Mouse (Mus musculus): ENCODE measurements at regions not wholly inside any gene's neighbourhood (a gene's known extent, or its start where the extent isn't known, plus 50 kb on each side); places are given as distances from the start of the nearest gene placed in this dataset.

DNA sequence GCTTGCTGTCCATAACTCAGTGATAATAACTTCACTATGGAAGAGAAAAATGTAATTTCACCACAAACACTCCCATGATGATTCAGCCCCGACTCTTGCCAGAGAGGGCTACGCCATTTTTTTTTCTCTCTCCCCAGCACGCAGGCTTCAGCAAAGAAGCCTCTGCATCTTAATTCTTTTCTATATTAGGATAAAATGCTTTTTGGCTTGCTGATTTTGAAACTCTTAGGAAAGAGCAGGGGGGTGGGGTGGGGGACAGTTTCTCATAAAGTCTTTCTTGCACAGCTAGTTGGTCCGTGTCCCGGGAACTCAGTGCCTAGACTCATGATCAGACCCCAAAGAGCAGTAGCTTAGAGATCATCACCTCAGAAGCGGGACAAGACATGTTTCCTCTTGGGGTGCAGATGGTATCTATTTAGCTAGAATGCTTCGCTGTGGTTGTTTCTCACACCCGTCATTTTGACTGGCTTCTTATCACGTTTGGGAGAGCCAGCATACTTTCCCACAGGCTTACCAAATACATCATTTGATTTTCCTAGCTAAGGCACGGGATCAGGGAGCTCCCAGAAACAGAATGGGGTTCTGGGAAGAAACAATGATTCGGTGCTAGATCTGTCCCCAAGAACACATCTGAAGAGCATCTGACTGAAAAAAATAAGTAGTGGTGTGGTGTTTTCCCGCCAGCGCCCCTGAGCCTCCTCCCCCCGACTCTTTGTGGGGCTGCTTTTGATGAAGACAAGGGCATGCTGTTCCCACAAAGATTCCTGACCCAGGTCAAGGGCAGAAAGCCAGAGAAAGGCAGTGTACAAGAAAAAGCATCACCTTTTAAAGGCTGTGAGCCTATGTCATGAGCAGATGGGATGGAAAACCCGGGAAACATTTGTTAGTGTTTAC is 483.6 kb upstream of the Id4 start:
- H3K4me1 ChIP-seq (ENCODE audit: control insufficient read depth, insufficient read depth, low read length): no peaks in the 10 kb centered on the region
- no peak overlapping the region for H3K4me3 ChIP-seq (ENCODE audit: low read depth, low read length)
- DNase-seq (ENCODE audit: low spot score, missing footprints): peak; percentile 82
- no peak overlapping the region for H3K27ac ChIP-seq (ENCODE audit: low read depth, low read length)
- WGBS: 74% methylated on average over 15 of the region's 15 CpGs
- H3K27me3 ChIP-seq (ENCODE audit: control insufficient read depth, insufficient read depth, low read length): no peaks in the 10 kb centered on the region
- H3K4me2 ChIP-seq: no peak overlapping the region
- no peaks in the 10 kb centered on the region for H3K9me3 ChIP-seq (ENCODE audit: control insufficient read depth, low read length)
- H3K9ac ChIP-seq (ENCODE audit: low read length): no peak overlapping the region
- ATAC-seq (ENCODE audit: low FRiP score): no peak
- H3K36me3 ChIP-seq (ENCODE audit: control insufficient read depth, insufficient read depth, low read length): no peaks in the 10 kb centered on the region

DNA sequence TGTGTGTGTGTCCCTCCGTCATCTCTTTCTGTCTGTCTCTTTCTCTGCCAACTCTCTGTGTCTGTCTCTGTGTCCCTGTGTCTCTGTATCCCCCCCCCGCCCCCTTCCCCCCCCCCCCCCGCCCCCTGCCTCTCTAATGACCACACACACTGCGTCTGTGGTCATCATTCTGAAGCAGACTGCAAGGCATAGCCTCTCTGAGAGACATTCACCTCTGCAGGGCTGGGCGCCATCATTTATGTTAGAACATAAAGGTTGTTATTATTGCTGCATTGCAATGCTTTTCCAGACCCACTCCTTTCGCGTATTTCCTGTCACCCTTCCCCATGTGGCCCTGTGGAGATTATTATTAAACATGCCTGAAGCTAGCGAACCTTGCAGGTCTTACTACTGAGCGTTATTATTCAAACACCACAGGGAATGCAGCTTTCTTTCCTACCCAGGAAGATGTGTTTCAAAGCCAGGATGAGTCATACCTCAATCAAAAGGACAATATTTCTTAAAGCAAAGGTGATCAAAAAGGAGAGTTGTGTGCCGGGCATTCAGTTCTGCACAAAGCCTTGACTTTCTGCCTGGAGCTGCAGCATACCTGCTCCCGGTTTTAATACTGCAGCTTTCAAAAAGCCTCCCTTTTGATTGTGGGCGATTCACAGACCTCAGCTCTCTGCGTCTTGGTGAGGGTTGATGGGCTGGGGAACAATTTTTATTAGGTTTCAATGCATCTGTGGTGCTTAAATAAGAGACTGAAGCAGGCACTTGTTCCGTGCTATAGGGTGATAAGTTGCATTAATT is 482.6 kb upstream of the Id4 start:
- Histone ChIP-seq H3K36me3 (ENCODE audit: control insufficient read depth, insufficient read depth, low read length) (no peaks in the 10 kb centered on the region), H3K9me3 (ENCODE audit: control insufficient read depth, low read length) (no peaks in the 10 kb centered on the region), H3K4me2 (no peak overlapping the region), H3K27me3 (ENCODE audit: control insufficient read depth, insufficient read depth, low read length) (no peaks in the 10 kb centered on the region), H3K27ac (ENCODE audit: low read depth, low read length) (no peak overlapping the region), H3K4me3 (ENCODE audit: low read depth, low read length) (no peak overlapping the region), H3K4me1 (ENCODE audit: control insufficient read depth, insufficient read depth, low read length) (no peaks in the 10 kb centered on the region), H3K9ac (ENCODE audit: low read length) (no peak overlapping the region)
- ATAC-seq (ENCODE audit: low FRiP score): no peak
- 71% methylated on average over 11 of the region's 14 CpGs for WGBS
- DNase-seq (ENCODE audit: low spot score, missing footprints): peak; percentile 83

DNA sequence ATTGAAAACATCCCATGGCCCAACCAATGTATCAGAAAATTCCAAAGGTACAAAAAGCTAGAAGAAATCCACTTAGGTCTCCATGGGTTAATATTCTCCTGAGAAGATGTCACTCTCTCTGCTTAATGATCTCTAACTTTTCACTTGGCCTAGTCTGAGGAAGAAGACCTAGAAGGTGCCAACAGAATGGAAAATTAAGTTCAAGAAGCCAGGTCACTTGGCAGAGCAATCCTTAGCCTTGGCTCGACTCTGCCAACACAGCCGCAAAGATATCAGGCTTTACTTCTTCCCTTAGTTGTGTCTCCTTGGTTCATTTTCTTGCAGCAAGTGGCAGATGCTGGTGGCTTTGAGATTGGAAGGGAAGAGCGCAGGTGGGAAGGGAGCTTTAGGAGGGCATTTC is 476.6 kb upstream of the Id4 start:
- no peak overlapping the region for H3K27ac ChIP-seq (ENCODE audit: low read depth, low read length)
- H3K9ac ChIP-seq (ENCODE audit: low read length): no peak overlapping the region
- no peaks in the 10 kb centered on the region for H3K27me3 ChIP-seq (ENCODE audit: control insufficient read depth, insufficient read depth, low read length)
- no peak overlapping the region for H3K4me3 ChIP-seq (ENCODE audit: low read depth, low read length)
- H3K36me3 ChIP-seq (ENCODE audit: control insufficient read depth, insufficient read depth, low read length): no peaks in the 10 kb centered on the region
- WGBS: 95% methylated on average over 3 of the region's 3 CpGs
- no peaks in the 10 kb centered on the region for H3K4me1 ChIP-seq (ENCODE audit: control insufficient read depth, insufficient read depth, low read length)
- ATAC-seq (ENCODE audit: low FRiP score) (no peak), DNase-seq (ENCODE audit: low spot score, missing footprints) (no peak)
- H3K9me3 ChIP-seq (ENCODE audit: control insufficient read depth, low read length): no peaks in the 10 kb centered on the region
- no peak overlapping the region for H3K4me2 ChIP-seq

DNA sequence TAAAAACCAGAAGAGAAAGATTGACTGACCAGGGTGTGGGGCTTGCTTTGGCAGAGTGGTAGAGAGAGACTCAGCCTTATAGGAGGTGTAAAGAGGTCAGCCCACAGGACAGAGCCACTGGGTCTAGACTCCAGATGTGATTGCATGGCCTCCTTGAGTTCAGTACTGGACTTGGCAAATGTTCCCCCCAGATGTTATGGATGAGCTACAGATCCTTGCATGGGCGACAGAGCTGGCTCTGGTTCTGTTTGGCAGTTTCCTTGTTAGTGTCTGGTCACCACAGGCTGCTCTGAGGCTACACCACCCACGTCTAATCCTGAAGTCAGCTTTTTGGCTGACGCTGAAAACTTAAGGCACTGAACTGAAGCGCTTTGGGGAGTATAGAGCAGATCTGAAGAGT is 463.2 kb upstream of the Id4 start:
- Histone ChIP-seq H3K36me3 (ENCODE audit: control insufficient read depth, insufficient read depth, low read length) (no peaks in the 10 kb centered on the region), H3K4me3 (ENCODE audit: low read depth, low read length) (no peak overlapping the region), H3K9me3 (ENCODE audit: control insufficient read depth, low read length) (no peaks in the 10 kb centered on the region), H3K9ac (ENCODE audit: low read length) (no peak overlapping the region), H3K27ac (ENCODE audit: low read depth, low read length) (no peak overlapping the region), H3K27me3 (ENCODE audit: control insufficient read depth, insufficient read depth, low read length) (no peaks in the 10 kb centered on the region), H3K4me1 (ENCODE audit: control insufficient read depth, insufficient read depth, low read length) (no peaks in the 10 kb centered on the region), H3K4me2 (no peak overlapping the region)
- ATAC-seq (ENCODE audit: low FRiP score): no peak
- no peak for DNase-seq (ENCODE audit: low spot score, missing footprints)
- WGBS: 80% methylated on average over 4 of the region's 4 CpGs

DNA sequence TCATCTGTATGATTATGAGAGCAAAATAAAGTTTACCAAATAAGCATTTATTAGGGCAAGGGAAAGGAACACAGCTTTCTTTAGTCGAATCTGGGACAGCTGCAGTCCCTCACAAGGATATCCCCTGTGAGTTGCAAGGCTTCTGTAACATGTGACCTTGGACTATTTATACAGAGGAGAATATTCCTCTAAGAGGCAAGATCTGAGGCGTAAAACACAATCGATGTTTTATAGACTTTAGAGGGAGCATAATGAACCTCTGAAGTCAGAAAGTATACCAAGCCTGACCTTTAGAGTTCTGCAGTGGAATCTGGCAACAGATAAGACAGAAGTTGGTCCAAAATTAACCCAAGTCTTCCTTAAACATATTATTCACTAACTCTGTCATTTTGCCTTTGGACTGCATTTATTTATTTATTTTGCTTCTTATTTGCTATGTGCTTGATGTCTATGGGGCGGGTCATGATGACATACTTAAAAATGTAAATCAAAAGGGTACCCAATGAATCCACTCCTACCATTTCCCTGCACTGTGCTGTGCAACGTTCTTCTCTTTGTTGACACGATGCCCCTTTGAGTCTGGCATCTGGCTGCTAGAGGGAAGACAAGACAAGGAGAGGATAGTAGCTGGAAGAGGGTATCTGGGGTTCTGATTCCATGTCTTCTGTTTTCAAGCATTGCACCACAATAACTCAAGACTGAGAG is 449.2 kb upstream of the Id4 start:
- no peak overlapping the region for H3K4me3 ChIP-seq (ENCODE audit: low read depth, low read length)
- no peak overlapping the region for H3K4me2 ChIP-seq
- no peaks in the 10 kb centered on the region for H3K36me3 ChIP-seq (ENCODE audit: control insufficient read depth, insufficient read depth, low read length)
- no peak overlapping the region for H3K27ac ChIP-seq (ENCODE audit: low read depth, low read length)
- no peaks in the 10 kb centered on the region for H3K9me3 ChIP-seq (ENCODE audit: control insufficient read depth, low read length)
- no peak for ATAC-seq (ENCODE audit: low FRiP score)
- no peak overlapping the region for H3K9ac ChIP-seq (ENCODE audit: low read length)
- no peaks in the 10 kb centered on the region for H3K4me1 ChIP-seq (ENCODE audit: control insufficient read depth, insufficient read depth, low read length)
- WGBS: 80% methylated on average over 6 of the region's 6 CpGs
- H3K27me3 ChIP-seq (ENCODE audit: control insufficient read depth, insufficient read depth, low read length): no peaks in the 10 kb centered on the region
- no peak for DNase-seq (ENCODE audit: low spot score, missing footprints)

DNA sequence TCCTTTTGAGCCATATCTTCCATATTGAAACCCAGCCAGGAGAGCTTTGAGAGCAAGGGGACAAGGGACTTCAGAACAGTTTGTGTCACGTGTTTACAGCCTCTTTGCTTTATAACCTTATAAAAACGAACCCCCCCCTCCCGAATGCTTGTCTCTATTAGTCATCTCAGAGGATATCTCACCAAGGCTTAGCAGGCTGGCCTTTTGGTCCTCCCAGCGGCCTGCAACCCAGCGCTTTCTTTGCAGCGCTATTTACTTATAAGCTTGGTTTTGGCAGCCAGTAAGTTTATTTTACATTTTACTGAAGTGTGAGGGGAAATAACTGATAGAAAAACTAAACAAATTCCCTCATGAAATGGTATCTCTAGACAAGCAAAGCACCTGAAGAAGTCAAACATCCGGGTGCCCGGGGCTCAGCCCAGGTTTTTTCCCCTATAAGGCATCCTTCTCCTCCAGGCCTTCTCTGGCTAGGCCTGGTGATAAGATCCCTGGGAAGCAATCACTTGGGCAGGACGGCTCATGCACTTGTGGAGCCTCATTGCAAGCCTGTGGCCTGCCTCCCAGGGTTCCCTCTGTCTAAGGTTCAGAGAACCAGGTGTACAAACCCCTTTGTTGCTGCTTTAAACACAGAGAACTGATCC is 442.0 kb upstream of the Id4 start:
- no peak for DNase-seq (ENCODE audit: low spot score, missing footprints)
- no peak for ATAC-seq (ENCODE audit: low FRiP score)
- Histone ChIP-seq H3K4me3 (ENCODE audit: low read depth, low read length) (no peak overlapping the region), H3K36me3 (ENCODE audit: control insufficient read depth, insufficient read depth, low read length) (no peaks in the 10 kb centered on the region), H3K4me1 (ENCODE audit: control insufficient read depth, insufficient read depth, low read length) (no peaks in the 10 kb centered on the region), H3K9me3 (ENCODE audit: control insufficient read depth, low read length) (no peaks in the 10 kb centered on the region), H3K27ac (ENCODE audit: low read depth, low read length) (no peak overlapping the region), H3K9ac (ENCODE audit: low read length) (no peak overlapping the region), H3K27me3 (ENCODE audit: control insufficient read depth, insufficient read depth, low read length) (no peaks in the 10 kb centered on the region), H3K4me2 (no peak overlapping the region)
- 78% methylated on average over 9 of the region's 9 CpGs for WGBS

DNA sequence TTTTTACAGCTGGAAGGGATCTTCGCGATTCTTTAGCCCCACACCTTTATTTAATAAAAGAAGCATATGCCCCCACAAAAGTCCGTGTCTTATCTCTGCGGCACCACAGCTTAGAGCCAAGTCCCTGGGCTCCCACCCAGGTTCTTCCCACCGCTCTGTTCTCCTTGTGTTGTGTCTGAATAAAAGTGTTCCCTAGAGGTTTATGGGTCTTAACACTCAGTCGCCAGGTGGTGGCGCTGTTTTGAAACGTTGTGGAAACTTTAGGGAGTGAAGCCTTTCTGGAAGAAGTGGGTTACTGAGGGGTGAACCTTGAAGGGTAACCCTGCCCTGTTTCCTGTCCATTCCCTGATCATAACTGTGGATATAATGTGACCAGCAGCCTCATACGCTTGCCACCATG is 424.5 kb upstream of the Id4 start:
- H3K9me3 ChIP-seq (ENCODE audit: control insufficient read depth, low read length): no peaks in the 10 kb centered on the region
- ATAC-seq (ENCODE audit: low FRiP score): no peak
- no peak overlapping the region for H3K4me2 ChIP-seq
- H3K4me1 ChIP-seq (ENCODE audit: control insufficient read depth, insufficient read depth, low read length): no peaks in the 10 kb centered on the region
- H3K27ac ChIP-seq (ENCODE audit: low read depth, low read length): no peak overlapping the region
- DNase-seq (ENCODE audit: low spot score, missing footprints): no peak
- H3K27me3 ChIP-seq (ENCODE audit: control insufficient read depth, insufficient read depth, low read length): no peaks in the 10 kb centered on the region
- no peaks in the 10 kb centered on the region for H3K36me3 ChIP-seq (ENCODE audit: control insufficient read depth, insufficient read depth, low read length)
- no peak overlapping the region for H3K9ac ChIP-seq (ENCODE audit: low read length)
- no peak overlapping the region for H3K4me3 ChIP-seq (ENCODE audit: low read depth, low read length)
- 43% methylated on average over 9 of the region's 9 CpGs for WGBS

DNA sequence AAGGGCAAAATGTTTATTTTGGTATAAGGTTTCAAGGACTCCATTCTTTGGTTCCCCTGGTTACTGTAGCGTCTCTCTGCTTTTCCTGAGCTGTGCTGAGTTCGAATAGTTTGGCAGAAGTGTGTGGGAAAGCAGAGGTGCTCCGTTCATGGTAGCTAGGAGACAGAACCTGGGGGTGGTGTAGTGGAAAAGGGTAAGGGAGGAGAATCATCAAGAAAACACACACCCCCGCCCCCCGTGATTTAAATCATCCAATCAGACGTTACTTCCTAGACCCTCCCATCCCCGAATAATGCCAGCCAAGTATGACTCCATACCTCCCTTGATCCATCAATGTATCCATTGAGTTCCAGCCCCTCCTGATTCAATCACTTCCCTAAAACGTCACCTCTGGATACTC is 418.6 kb upstream of the Id4 start:
- H3K4me2 ChIP-seq: no peak overlapping the region
- DNase-seq (ENCODE audit: low spot score, missing footprints) (peak; percentile 73), ATAC-seq (ENCODE audit: low FRiP score) (no peak)
- H3K9me3 ChIP-seq (ENCODE audit: control insufficient read depth, low read length): no peaks in the 10 kb centered on the region
- H3K4me3 ChIP-seq (ENCODE audit: low read depth, low read length): no peak overlapping the region
- no peak overlapping the region for H3K27ac ChIP-seq (ENCODE audit: low read depth, low read length)
- no peaks in the 10 kb centered on the region for H3K36me3 ChIP-seq (ENCODE audit: control insufficient read depth, insufficient read depth, low read length)
- 87% methylated on average over 8 of the region's 8 CpGs for WGBS
- no peaks in the 10 kb centered on the region for H3K27me3 ChIP-seq (ENCODE audit: control insufficient read depth, insufficient read depth, low read length)
- no peak overlapping the region for H3K9ac ChIP-seq (ENCODE audit: low read length)
- peaks cover 15% of the 10 kb centered on the region for H3K4me1 ChIP-seq (ENCODE audit: control insufficient read depth, insufficient read depth, low read length)

All from midbrain, embryonic 11.5 days (tissue).